Mouse (Mus musculus) MEL (cell line): ENCODE measurements at regions not wholly inside any gene's neighbourhood (a gene's known extent, or its start where the extent isn't known, plus 50 kb on each side); places are given as distances from the start of the nearest gene placed in this dataset.

Experiments used
- MAX ChIP-seq: IDR thresholded peaks from 2 replicates; pipeline ENCODE4 v1.6.1; 2011; ENCODE audit warnings: low read length, improper control_type of control experiment
- MAZ ChIP-seq: IDR thresholded peaks from 2 replicates; pipeline ENCODE4 v1.6.1; 2012; ENCODE audit warnings: low read depth, mild to moderate bottlenecking, inconsistent platforms, low read length, improper control_type of control experiment
- POLR2A ChIP-seq, 2 experiments: IDR thresholded peaks; 2 replicates each; pipeline ENCODE4 v1.6.1; 2011 to 2012; ENCODE audit warnings: low read length in 2 of 2, mild to moderate bottlenecking in 2 of 2, control low read depth in 1 of 2, improper control_type of control experiment in 1 of 2, low read depth in 1 of 2, moderate library complexity in 1 of 2; ENCODE audit not compliant: control insufficient read depth in 1 of 2, insufficient read depth in 1 of 2, poor library complexity in 1 of 2
- RCOR1 ChIP-seq: IDR thresholded peaks from 2 replicates; pipeline ENCODE4 v1.6.1; 2012; ENCODE audit warnings: low read depth, mild to moderate bottlenecking, inconsistent platforms, low read length, improper control_type of control experiment

GRCm38 (mm10) chr9:94148474-94148873, 389.4 kb downstream of the 1190002N15Rik start:
- TF ChIP-seq MAZ (no peak), RCOR1 (no peak), POLR2A (IDR thresholded peaks at IDR 0.05; ENCODE audit: control insufficient read depth in 1 of 2, insufficient read depth in 1 of 2, low read depth in 1 of 2, low read length in 2 of 2, poor library complexity in 1 of 2) (no peak), MAX (no peak)
